ENCODE assay signal across 14 mouse cellular contexts in genomic region chr3:121891338-121891737, GRCm38 (mm10).
DNase-seq lines count a peak whose midpoint lies in the region; ATAC-seq and TF ChIP-seq lines count a peak whose summit lies in the region.
"Had no signal": no experiment of that assay in that cellular context is flagged by ENCODE, and none has a peak within 500 bp of the region (broad histone marks: within the 10 kb centered on the region; RNA-seq: fewer than 3 reads in every experiment).

No protein-coding gene starts in this region.

- no peaks in the 10 kb centered on the region for H3K9me3 ChIP-seq in liver, embryonic 12.5 days (replicated peaks)
- H3K9me3 ChIP-seq: embryonic facial prominence, embryonic 12.5 days; midbrain, embryonic 15.5 days had no signal

- peak overlapping the region; percentile 19 for H3K4me2 ChIP-seq in liver, embryonic 12.5 days
- H3K4me2 ChIP-seq: embryonic facial prominence, embryonic 12.5 days; midbrain, embryonic 15.5 days had no signal

- no peak overlapping the region for H3K27ac ChIP-seq in liver, embryonic 12.5 days
- H3K27ac ChIP-seq in cerebellum, adult 2 months (ENCODE audit: insufficient read depth, low read length): no peak overlapping the region
- H3K27ac ChIP-seq: embryonic facial prominence, embryonic 12.5 days; midbrain, embryonic 15.5 days had no signal

- 0 out of 2 replicates have a peak, but pooled peaks have one; percentile 32 for ATAC-seq in liver, embryonic 12.5 days
- peak; percentile 28 for ATAC-seq in megakaryocyte-erythroid progenitor cell, adult 5-6 weeks (replicated peaks; ENCODE audit: low FRiP score, low TSS enrichment, poor library complexity, severe bottlenecking)
- ATAC-seq: forebrain, embryonic 16.5 days; inflammation-experienced regulatory T-cells, adult 6 months; midbrain, embryonic 15.5 days had no signal

- WGBS in liver, embryonic 12.5 days (ENCODE audit: insufficient replicate concordance): 30% methylated on average over 9 of the region's 9 CpGs
- 74% methylated on average over 9 of the region's 9 CpGs for WGBS in cerebellum, adult 2 months

- H3K4me1 ChIP-seq in liver, embryonic 12.5 days: peaks cover 14% of the 10 kb centered on the region; the same call in 1 of the 2 replicates
- H3K4me1 ChIP-seq in cerebellum, adult 2 months (ENCODE audit: control insufficient read depth, insufficient read depth, low read length): no peaks in the 10 kb centered on the region
- H3K4me1 ChIP-seq: midbrain, embryonic 15.5 days had no signal

- DNase-seq in embryo, embryonic 10.5 days (ENCODE audit: low spot score): peak; percentile 38
- DNase-seq in embryo, embryonic 9.5 days (ENCODE audit: extremely low spot score): no peak
- peak; percentile 23 for DNase-seq in retina, postnatal 1 day
- DNase-seq in retina, embryonic 14.5 days (ENCODE audit: low spot score): no peak
- no peak for DNase-seq in thymus, postnatal 4 days
- no peak for DNase-seq in cerebellum, adult 2 months
- DNase-seq: right cerebral cortex, postnatal 4 days; thymus, adult 2 months had no signal

- H3K27me3 ChIP-seq in liver, embryonic 12.5 days (replicated peaks): no peaks in the 10 kb centered on the region
- H3K27me3 ChIP-seq in cerebellum, adult 2 months (ENCODE audit: control insufficient read depth, insufficient read depth, low read length): no peaks in the 10 kb centered on the region; the same call in 1 of the 2 replicates
- H3K27me3 ChIP-seq: embryonic facial prominence, embryonic 12.5 days had no signal

- H3K36me3 ChIP-seq in liver, embryonic 12.5 days: no peaks in the 10 kb centered on the region
- H3K36me3 ChIP-seq: embryonic facial prominence, embryonic 12.5 days; midbrain, embryonic 15.5 days had no signal

- no peak overlapping the region for H3K9ac ChIP-seq in liver, embryonic 12.5 days
- H3K9ac ChIP-seq: embryonic facial prominence, embryonic 12.5 days; midbrain, embryonic 15.5 days had no signal

- TF ChIP-seq POLR2A in cerebellum, adult 2 months (IDR thresholded peaks at IDR 0.05; ENCODE audit: borderline replicate concordance, insufficient read depth, low read length): no peak

- no peak overlapping the region for H3K4me3 ChIP-seq in liver, embryonic 12.5 days
- no peak overlapping the region for H3K4me3 ChIP-seq in cerebellum, adult 2 months (replicated peaks; ENCODE audit: insufficient read depth, low read depth, low read length)
- H3K4me3 ChIP-seq: embryonic facial prominence, embryonic 12.5 days; midbrain, embryonic 15.5 days had no signal

- TF ChIP-seq CTCF in cerebellum, adult 2 months (IDR thresholded peaks at IDR 0.05; ENCODE audit: borderline replicate concordance, insufficient read depth, low read depth, low read length): no peak

Comparison
In these comparisons a context has a peak if more than half of its experiments do, and no peak if none do; other contexts are left out.
1. DNase-seq: peak in embryo, embryonic 10.5 days (single experiment) and retina, postnatal 1 day (single experiment); none in embryo, embryonic 9.5 days (single experiment), retina, embryonic 14.5 days (single experiment), thymus, postnatal 4 days (single experiment) and cerebellum, adult 2 months (0 of 2).